Mouse (Mus musculus) midbrain, postnatal 0 days (tissue): ENCODE data around the gene Pnkp. TPM values are rescaled to one million over a fixed set of nuclear protein-coding genes. Genes with fewer than 3 reads are reported as not detected.

Experiments used
- ATAC-seq: fragments of 200-750 bp; cut with Nextera tagmentation; 2 replicates; pipeline ENCODE4 v1.8.0; 2017; ENCODE audit warnings: moderate number of reproducible peaks, mild to moderate bottlenecking, moderate TSS enrichment, moderate library complexity; ENCODE audit not compliant: low FRiP score
- DNase-seq: peaks from one replicate; pipeline ENCODE4 v3.0.0-alpha.2; 2015; ENCODE audit warnings: low spot score
- H3K27ac ChIP-seq: fragments of 300-500 bp; sonication (generic); 2 replicates; pipeline ENCODE4 v1.5.1; 2014; ENCODE audit warnings: low read depth, mild to moderate bottlenecking, low read length, mixed read lengths
- H3K27me3 ChIP-seq: fragments of 300-500 bp; sonication (generic); 2 replicates; pipeline ENCODE4 v1.6.1; 2014; ENCODE audit warnings: low read length, control low read depth, mixed read lengths; ENCODE audit not compliant: insufficient read depth
- H3K36me3 ChIP-seq: fragments of 300-500 bp; sonication (generic); 2 replicates; pipeline ENCODE4 v1.6.1; 2014; ENCODE audit warnings: low read length, control low read depth, mixed read lengths; ENCODE audit not compliant: insufficient read depth
- H3K4me1 ChIP-seq: fragments of 300-500 bp; sonication (generic); 2 replicates; pipeline ENCODE4 v1.6.1; 2014; ENCODE audit warnings: mild to moderate bottlenecking, control low read depth, antibody characterized with exemption, low read length, mixed read lengths; ENCODE audit not compliant: insufficient read depth
- H3K4me2 ChIP-seq: fragments of 300-500 bp; sonication (generic); 2 replicates; pipeline ENCODE4 v1.6.1; 2014; ENCODE audit warnings: low read depth, mild to moderate bottlenecking, low read length, mixed read lengths; ENCODE audit not compliant: poor library complexity, severe bottlenecking
- H3K4me3 ChIP-seq: fragments of 300-500 bp; sonication (generic); 2 replicates; pipeline ENCODE4 v1.5.1; 2014; ENCODE audit warnings: low read depth, mild to moderate bottlenecking, low read length, moderate library complexity
- H3K9ac ChIP-seq: fragments of 300-500 bp; sonication (generic); replicated peaks from 2 replicates; pipeline ENCODE4 v1.6.1; 2014; ENCODE audit warnings: mild to moderate bottlenecking, low read length, moderate library complexity, mixed read lengths; ENCODE audit not compliant: poor library complexity, severe bottlenecking
- H3K9me3 ChIP-seq: fragments of 300-500 bp; sonication (generic); 2 replicates; pipeline ENCODE4 v1.6.1; 2016; ENCODE audit warnings: low read length, control low read depth
- CTCF ChIP-seq: IDR thresholded peaks from 2 replicates; pipeline ENCODE4 v1.5.1; 2016; ENCODE audit warnings: antibody characterized with exemption, mild to moderate bottlenecking
- WGBS: fragments of 180-500 bp; shearing (Covaris S2); extraction: QIAGEN DNeasy Blood & Tissue Kit; methylation state at CpG from one replicate; pipeline ENCODE4 v1.1.7; 2014; 5-methylcytosine and 5-hydroxymethylcytosine counted together
- polyA plus RNA-seq: library from polyadenylated mRNA; unstranded; fragments of >200 nt; fragmentation: Nextera tagmentation; extraction: Ambion mirVana; gene quantifications from 2 replicates; pipeline ENCODE4 v1.2.1, GENCODE M21; 2015
- total RNA-seq: library from RNA; depleted of rRNA; stranded (reverse); fragments of >200 nt; gene quantifications from 2 replicates; pipeline ENCODE4 v1.2.3, GENCODE M21; 2014

Gene Pnkp
- total and polyA plus RNA-seq, 2 experiments from 2014 or later = 31.2 to 32.4 TPM

DNA sequence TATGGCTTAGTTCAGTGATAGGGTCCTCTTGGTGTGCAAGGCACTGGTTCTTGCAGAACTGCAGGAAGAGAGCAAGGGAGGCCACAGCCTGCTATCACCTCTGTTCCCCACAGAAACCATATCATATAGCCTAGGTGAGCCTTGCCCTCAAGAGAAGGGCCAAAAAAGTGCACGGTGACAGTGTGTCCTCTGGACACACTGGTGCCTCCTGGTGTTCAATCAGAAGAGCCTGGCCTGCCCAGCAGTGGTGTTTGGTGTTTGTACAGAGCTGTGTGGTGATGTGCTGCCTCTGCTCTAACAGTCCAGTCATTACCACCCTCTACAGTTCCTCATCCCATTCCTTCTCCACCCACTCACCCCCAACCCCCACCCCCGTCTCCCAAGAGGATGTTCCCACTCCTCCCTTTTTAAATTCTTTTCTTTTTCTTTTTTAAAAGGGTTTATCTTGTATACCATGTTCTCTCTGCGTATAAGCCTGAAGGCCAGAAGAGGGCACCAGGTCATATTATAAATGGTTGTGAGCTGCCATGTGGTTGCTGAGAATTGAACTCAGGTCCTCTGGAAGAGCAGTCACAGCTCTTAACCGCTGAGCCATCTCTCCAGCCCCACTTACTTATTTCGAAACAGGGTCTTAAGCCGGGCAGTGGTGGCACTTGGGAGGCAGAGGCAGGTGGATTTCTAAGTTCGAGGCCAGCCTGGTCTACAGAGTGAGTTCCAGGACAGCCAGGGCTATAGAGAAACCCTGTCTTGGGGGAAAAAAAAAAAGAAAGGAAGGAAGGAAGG is 35.1 kb upstream of the Pnkp start:
- H3K4me2 ChIP-seq = no peak overlapping the region
- TF ChIP-seq CTCF = no peak
- H3K4me1 ChIP-seq = peaks cover 18% of the 10 kb centered on the region
- H3K27me3 ChIP-seq = no peaks in the 10 kb centered on the region
- H3K36me3 ChIP-seq = no peaks in the 10 kb centered on the region
- H3K9ac ChIP-seq = no peak overlapping the region
- H3K9me3 ChIP-seq = no peaks in the 10 kb centered on the region
- WGBS = 86% methylated on average over 7 of the region's 7 CpGs
- DNase-seq (no peak), ATAC-seq (no peak)
- H3K27ac ChIP-seq = no peak overlapping the region
- no peak overlapping the region for H3K4me3 ChIP-seq

DNA sequence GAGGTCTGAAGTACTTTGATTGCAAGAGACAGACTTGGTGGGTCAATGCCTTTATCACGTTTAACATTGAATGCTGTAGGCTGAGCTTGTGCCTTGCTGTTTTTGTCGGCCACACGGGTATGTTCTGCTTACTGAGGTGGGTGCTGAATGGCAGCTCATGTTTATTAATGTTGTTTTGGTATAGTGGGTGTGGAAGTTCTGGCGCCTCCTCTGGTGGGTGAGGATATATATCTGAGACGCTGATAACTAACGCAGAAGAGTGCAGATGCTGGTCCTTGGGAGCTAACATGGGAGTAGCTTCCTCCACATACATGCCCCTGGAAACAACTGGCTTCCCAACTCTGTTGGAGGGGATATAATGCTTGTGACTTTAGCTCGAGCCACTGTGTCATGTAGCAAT is 33.5 kb upstream of the Pnkp start:
- ATAC-seq (no peak), DNase-seq (no peak)
- no peak overlapping the region for H3K9ac ChIP-seq
- H3K4me3 ChIP-seq = no peak overlapping the region
- WGBS = 35% methylated on average over 7 of the region's 7 CpGs
- no peaks in the 10 kb centered on the region for H3K9me3 ChIP-seq
- H3K4me1 ChIP-seq = 0 out of 2 replicates have a peak, but pooled peaks cover 6% of the 10 kb centered on the region
- H3K27me3 ChIP-seq = no peaks in the 10 kb centered on the region
- no peak overlapping the region for H3K4me2 ChIP-seq
- peak; percentile 39 for TF ChIP-seq CTCF
- H3K27ac ChIP-seq = no peak overlapping the region
- H3K36me3 ChIP-seq = peaks cover 4% of the 10 kb centered on the region

DNA sequence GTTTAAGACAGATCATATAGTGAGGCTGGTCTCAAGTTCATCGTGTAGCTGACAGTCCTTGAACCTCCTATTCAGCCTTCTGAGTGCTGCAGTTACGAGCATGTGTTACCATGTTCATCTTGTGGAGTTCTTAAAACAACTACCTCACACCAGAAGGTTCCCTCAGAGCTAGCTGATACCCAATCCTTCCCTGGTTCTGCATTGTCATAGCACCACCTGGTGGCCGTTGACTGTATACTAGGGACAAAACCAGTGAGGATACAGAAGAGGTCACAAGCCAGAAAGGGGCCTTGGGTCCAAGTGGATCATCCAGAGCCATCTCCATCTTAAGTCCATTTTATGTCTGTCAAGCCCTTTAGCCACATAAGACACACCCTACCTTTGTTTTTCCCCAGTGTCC is 32.1 kb upstream of the Pnkp start:
- TF ChIP-seq CTCF = peak; percentile 95
- ATAC-seq (peak; percentile 62; the same call in 1 of the 2 replicates), DNase-seq (peak; percentile 81)
- no peaks in the 10 kb centered on the region for H3K4me1 ChIP-seq
- no peaks in the 10 kb centered on the region for H3K27me3 ChIP-seq
- H3K9me3 ChIP-seq = no peaks in the 10 kb centered on the region
- WGBS = 16% methylated on average over 3 of the region's 3 CpGs
- no peak overlapping the region for H3K4me2 ChIP-seq
- peaks cover 18% of the 10 kb centered on the region for H3K36me3 ChIP-seq
- no peak overlapping the region for H3K4me3 ChIP-seq
- no peak overlapping the region for H3K9ac ChIP-seq
- no peak overlapping the region for H3K27ac ChIP-seq

DNA sequence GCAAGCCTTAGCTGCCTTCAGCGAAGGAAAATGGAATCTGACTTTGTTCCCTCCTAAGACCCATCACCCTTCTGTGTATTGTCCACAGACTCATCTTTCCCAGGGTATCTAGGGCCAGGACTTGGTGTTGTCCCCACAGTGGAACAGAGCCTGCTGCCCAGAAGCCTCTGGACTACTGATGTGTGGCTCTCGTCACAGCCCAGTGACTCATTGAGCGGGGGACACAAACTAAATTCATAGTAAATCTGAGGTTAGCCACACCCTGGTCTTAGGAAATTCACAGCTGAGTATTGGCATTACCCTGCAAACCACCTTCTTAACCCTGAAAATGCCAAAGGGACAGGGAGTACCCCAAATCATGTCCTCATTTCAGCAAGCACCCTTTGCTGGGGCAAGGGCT is 30.2 kb upstream of the Pnkp start:
- H3K9me3 ChIP-seq = no peaks in the 10 kb centered on the region

DNA sequence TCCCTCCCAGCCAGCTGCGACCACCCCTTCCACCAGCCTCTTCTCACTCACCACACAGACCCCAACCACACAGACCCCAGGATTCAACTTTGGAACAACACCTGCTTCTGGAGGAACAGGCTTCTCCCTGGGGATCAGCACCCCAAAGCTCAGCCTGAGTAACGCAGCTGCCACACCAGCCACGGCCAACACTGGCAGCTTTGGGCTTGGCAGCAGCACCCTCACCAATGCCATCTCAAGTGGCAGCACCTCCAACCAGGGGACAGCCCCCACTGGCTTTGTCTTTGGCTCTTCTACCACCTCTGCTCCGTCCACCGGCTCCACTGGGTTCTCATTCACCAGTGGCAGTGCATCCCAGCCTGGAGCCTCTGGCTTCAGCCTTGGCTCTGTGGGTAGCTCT is 28.2 kb upstream of the Pnkp start:
- H3K36me3 ChIP-seq = peaks cover 42% of the 10 kb centered on the region
- 94% methylated on average over 5 of the region's 5 CpGs for WGBS
- H3K4me1 ChIP-seq = no peaks in the 10 kb centered on the region
- no peaks in the 10 kb centered on the region for H3K27me3 ChIP-seq
- DNase-seq (no peak), ATAC-seq (no peak)
- TF ChIP-seq CTCF = no peak
- no peak overlapping the region for H3K27ac ChIP-seq
- no peak overlapping the region for H3K9ac ChIP-seq
- no peak overlapping the region for H3K4me3 ChIP-seq
- no peak overlapping the region for H3K4me2 ChIP-seq
- H3K9me3 ChIP-seq = no peaks in the 10 kb centered on the region

More for the DNA sequence above, 30.2 kb upstream of the Pnkp start:
- Histone ChIP-seq H3K36me3 (peaks cover 36% of the 10 kb centered on the region), H3K27ac (no peak overlapping the region), H3K4me2 (no peak overlapping the region), H3K4me1 (no peaks in the 10 kb centered on the region), H3K4me3 (no peak overlapping the region), H3K27me3 (no peaks in the 10 kb centered on the region), H3K9ac (no peak overlapping the region)
- 80% methylated on average over 3 of the region's 3 CpGs for WGBS
- no peak for DNase-seq
- no peak for TF ChIP-seq CTCF
- ATAC-seq = no peak

DNA sequence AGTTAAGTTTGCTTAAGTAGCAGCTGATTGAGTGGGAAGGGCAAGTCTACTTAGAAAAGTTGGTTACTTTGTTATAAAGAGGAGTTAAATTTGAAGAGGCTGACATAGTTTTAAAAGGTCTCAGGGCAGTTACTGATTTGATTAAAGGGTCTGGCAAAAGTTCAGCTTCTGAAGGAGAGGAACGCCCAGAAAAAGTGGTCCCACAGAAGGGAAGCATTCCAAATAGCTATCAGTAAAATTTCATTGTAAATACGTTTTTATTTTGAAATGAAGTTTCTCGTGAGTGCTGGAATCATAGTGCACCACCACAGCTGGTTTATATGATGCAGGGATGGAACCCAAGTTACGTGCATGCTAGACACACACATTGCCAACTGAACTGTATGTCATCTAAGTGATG is 24.2 kb upstream of the Pnkp start:
- Histone ChIP-seq H3K4me3 (no peak overlapping the region), H3K4me1 (no peaks in the 10 kb centered on the region), H3K9ac (no peak overlapping the region), H3K27ac (no peak overlapping the region), H3K4me2 (no peak overlapping the region), H3K27me3 (no peaks in the 10 kb centered on the region), H3K36me3 (peaks cover 42% of the 10 kb centered on the region), H3K9me3 (no peaks in the 10 kb centered on the region)
- TF ChIP-seq CTCF = no peak
- DNase-seq (no peak), ATAC-seq (no peak)
- 78% methylated on average over 4 of the region's 4 CpGs for WGBS
